Mouse (Mus musculus) stomach, postnatal 0 days (tissue): ENCODE measurements around the gene Olfr1218.

Experiments
- CTCF ChIP-seq: IDR thresholded peaks from 2 replicates; pipeline ENCODE4 v1.5.1; 2016; ENCODE audit warnings: antibody characterized with exemption, low read depth, mild to moderate bottlenecking, moderate library complexity
- EP300 ChIP-seq: optimal IDR thresholded peaks from 2 replicates; pipeline ENCODE3; 2016; ENCODE audit warnings: antibody characterized with exemption

DNA sequence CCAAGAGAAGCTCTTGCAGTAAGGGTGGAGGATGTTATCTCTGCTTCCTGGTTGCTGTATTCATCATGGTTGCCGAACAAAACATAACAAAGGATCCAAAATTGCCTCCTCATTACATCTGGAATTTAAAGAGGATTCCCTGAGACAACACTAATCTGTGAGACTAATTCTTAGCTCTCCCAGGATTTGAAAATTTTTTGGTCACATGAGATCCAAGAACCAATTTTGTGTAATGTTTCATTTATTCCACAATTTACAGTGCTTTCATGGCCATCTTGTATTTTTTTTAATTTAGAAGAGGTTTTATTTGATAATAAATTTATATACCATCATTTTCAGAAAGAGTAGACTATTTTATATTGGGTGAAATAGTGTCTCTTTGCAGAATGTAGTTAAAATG lies 22.4 kb upstream of the Olfr1218 start, which contains the start of gene Olfr1219:
- no peak for TF ChIP-seq CTCF
- no peak for TF ChIP-seq EP300
